Mouse (Mus musculus) olfactory bulb, adult 2 months (tissue): Measurements from ENCODE around the gene Cabp7.
A peak's percentile ranks its signal among the peaks of the same experiment; 100 is the strongest.

ENCODE experiments used
- CTCF ChIP-seq: fragments of 200-500 bp; IDR thresholded peaks from 2 replicates; pipeline ENCODE4 v1.5.1; 2012; ENCODE audit warnings: low read depth, mild to moderate bottlenecking, low read length, moderate library complexity; ENCODE audit not compliant: insufficient read depth
- POLR2A ChIP-seq: fragments of 200-500 bp; IDR thresholded peaks from 2 replicates; pipeline ENCODE4 v1.6.1; 2012; ENCODE audit warnings: mild to moderate bottlenecking, low read depth, low read length, moderate library complexity; ENCODE audit not compliant: insufficient read depth

- TF ChIP-seq CTCF = peak; percentile 66
- TF ChIP-seq POLR2A = no peak
Measured at GRCm38 (mm10) chr11:4772925-4773324, 26.3 kb upstream of the Cabp7 start.
